Mouse (Mus musculus) gastrocnemius, postnatal 4 days (tissue): Measurements from ENCODE around the gene Brd7. TPM values are rescaled to one million over a fixed set of nuclear protein-coding genes. Genes with fewer than 3 reads are reported as not detected.

Source experiments
- DNase-seq, 2 experiments: peaks; one replicate each; pipeline ENCODE4 v3.0.0; 2021 to 2022; ENCODE audit warnings: low spot score in 2 of 2, mixed read lengths in 2 of 2
- long read RNA-seq, 2 experiments: library from polyadenylated mRNA; stranded (forward); transcript quantifications; one replicate each; pipeline ENCODE4 v2.0.0; 2021
- total RNA-seq, 2 experiments: library from RNA; stranded (reverse); gene quantifications; 2 replicates each; pipeline ENCODE4 v1.2.3; 2021

The Brd7 gene
- 10 to 100 TPM; 71.1 to 71.9 TPM for total RNA-seq
- long read RNA-seq, experiment 1, transcript Brd7-201 (17 exons, 3,625 nt) = major isoform, 94 of 123 reads
- long read RNA-seq, experiment 1, partial matches to known transcripts = 7 of 123 reads
- long read RNA-seq, experiment 1, other reads (novel, unspliced or antisense) = 22 of 123 reads
- long read RNA-seq, experiment 2, transcript Brd7-201 (17 exons, 3,625 nt) = major isoform, 85 of 117 reads
- long read RNA-seq, experiment 2, partial matches to known transcripts = 15 of 117 reads
- long read RNA-seq, experiment 2, other reads (novel, unspliced or antisense) = 17 of 117 reads

GRCm38 (mm10) chr8:88361708-88362428 is at the start of gene Brd7:
Brd7 (minus strand) TSS chr8:88362194.
- DNase-seq = peak; percentile 87

DNA sequence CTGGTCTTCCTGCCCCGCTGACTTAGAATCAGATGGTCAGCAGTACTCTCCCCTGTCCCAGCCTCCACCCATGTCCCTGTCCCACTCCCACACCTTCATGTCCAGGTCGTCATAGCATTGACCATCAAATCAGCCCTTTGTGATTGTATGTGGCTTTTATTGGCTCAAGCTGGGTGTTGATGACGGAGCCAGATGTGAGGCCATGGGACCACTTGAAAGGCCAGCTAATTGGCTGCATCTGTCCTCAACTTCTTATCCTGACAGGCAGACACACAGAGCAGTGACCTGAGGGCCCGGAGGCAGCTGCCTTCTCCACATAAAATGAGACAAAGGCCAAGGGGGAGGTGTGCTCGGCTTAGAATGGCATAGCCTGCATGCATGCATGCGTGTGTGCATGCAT is 49.5 kb upstream of the Brd7 start:
- no peak for DNase-seq

- no peak for DNase-seq
These were observed 47.5 kb upstream of the Brd7 start for GRCm38 (mm10) chr8:88409401-88409940.

- DNase-seq = no peak
These were observed 45.7 kb upstream of the Brd7 start for GRCm38 (mm10) chr8:88407716-88408115.

GRCm38 (mm10) chr8:88398060-88398459 is 36.1 kb upstream of the Brd7 start:
- DNase-seq = no peak

GRCm38 (mm10) chr8:88393298-88393697 is 31.3 kb upstream of the Brd7 start:
- DNase-seq = no peak

DNA sequence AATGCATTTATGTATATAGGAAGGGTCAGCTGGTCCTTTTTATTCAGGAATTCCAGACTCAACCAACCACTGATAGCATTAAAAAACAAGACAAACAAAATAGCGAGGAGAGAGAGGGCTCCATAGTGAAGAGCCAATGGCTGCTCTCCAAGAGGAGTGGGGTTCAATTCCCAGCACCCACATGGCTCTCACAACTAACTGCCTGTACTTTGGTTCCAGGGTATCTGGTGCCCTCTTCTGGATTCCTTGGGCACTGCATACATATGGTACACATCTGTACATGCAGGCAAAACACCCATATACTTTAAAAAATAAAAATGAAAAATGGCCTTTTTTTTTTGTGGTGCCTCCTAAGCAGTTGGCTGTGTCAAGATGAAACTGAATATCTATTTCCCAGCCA is 28.8 kb upstream of the Brd7 start:
- DNase-seq = no peak

- DNase-seq = no peak
These were observed 26.8 kb upstream of the Brd7 start for GRCm38 (mm10) chr8:88388691-88389239.

DNA sequence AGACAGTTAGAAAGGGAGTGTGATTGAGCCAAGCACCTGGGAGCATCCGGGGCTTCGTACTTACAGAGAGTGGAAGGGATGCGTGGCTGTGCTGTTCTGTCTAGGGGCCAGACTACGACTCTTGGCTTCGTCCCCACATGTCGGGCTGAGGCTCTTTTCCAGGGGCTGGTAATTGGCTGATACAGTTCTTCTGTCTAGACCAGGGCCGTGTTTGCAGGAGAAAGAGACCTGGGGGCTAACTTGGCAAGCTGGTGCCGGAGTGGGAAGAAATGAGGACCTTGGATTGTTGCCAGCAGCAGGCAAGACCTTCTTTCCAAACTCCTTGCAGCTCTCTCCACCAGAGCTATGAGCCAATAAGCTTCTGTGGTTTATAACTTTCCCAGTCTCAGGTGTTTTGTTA is 25.9 kb upstream of the Brd7 start:
- no peak for DNase-seq

DNA sequence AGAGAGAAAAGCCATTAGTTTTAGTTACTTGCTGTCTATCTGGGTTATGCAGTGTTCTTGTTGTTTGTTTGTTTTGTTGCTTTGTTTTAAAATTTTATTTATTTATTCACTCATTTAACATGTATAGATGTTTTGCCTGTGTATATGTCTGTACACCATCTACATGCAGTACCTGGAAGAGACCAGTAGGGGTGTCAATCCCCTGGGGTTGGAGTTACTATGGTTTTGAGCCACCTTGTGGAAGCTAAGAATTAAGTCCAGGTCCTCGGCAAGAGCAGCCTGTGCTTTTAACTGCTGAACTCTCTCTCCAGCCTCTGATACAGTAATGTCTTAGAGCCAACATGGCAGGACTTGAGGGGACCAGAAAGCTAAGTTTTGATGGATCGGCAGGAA is 21.2 kb upstream of the Brd7 start:
- no peak for DNase-seq

DNA sequence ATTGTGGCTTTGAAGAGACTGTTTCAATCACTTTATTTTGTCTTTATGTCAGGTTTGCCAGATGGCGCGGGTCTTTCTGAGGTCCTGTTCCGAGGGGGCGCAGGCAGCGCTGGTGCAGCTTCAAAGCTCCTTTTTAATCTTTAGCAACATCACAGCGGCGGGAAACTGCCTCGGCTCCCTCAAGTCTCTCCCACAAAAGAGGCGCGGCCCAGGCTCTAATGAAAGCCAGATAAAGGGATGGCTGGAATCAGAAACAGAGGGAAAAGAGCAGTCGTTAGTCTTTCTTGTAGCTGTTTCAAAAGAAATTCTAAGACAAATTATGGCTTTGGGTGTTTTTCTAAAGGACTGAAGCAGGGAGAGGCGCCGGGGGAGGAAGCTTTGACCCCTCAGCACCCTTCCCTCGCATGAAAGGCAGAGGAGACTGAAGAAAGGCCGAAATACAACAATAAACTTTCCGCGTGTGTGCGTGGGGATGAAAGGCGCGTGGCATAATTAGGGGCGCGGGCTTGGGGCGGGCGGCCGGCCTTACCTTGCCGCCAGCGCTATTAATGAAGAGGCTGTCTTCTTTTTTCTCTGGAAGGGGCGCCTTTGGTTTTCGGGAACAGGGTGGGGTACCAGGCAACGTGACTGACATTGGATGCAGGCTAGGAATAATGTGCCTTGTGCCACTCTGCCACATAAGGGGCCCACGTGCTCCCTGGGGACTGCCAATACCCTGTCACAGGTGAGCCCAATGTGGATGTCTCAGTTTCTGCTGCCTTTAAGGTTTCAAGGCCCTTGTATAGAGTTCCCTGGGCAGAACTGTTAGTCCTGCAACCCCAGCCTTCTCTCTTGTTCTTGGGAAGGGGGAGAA is 20.5 kb upstream of the Brd7 start:
- DNase-seq = no peak

- DNase-seq = no peak
These were observed 18.5 kb upstream of the Brd7 start for GRCm38 (mm10) chr8:88380497-88380896.

GRCm38 (mm10) chr8:88376836-88377582 is 15.0 kb upstream of the Brd7 start:
- DNase-seq = peak; percentile 39 to 62

DNA sequence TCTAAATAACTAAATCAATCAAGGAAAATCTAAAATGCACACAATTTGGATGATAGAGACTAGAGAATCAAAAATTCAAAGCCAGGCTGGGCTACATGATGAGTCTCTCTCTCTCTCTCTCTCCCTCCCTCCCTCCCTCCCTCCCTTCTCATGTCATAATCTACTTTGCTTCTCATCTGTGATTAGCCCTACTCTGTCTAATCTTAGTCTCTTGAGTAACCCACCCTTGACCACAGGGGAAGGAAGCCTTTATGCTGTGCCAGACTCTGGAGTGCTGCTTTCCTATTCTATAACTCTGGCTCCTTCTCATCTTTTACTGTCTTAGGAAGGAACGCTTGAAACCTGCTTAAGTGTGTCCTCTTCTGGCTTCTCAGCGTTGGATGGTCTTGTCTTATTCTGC is 9.5 kb upstream of the Brd7 start:
- no peak for DNase-seq

DNA sequence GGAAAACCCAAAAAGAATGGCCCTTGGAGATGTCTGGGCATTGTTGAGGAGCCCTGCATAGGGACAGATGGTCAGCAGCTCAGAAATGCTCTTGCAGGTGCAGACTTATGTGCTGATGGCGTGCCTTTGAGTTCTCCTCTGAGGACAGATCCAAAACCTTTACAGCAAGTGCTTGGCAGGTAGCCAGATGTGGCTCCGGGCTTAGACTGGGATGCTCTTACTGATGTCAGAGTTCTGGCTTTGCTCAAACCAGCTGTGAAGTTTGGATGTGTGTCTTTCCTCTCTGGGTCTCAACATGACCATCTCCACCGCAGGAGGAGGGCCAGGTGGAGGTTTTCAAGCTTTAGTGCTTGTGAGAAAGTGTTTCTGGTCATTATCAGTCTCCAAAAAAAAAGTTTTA is 7.8 kb upstream of the Brd7 start:
- DNase-seq = peak in 1 of 2 experiments; percentile 42

DNA sequence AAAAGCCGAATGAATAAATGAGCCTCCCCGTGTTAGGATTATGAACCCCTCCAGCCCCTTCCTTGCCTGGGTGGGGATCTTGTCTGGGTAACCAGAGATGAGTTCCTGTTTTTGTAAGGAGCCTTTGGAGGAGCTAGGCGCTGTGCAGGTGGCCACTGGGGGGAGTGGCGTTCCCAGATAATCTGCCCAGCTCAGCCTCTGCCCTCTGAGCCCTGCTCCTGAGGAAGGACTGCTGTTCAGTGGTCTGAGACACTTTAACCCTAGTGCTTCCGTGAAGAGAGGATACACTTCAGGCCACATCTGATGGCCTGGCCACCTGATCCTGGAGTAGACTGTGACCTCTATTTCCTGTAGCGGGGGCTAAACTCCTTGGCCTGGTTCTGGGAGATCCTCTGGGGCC is 7.2 kb upstream of the Brd7 start:
- no peak for DNase-seq

- DNase-seq = no peak
These were observed 604 bp upstream of the Brd7 start for GRCm38 (mm10) chr8:88362446-88363150.

DNA sequence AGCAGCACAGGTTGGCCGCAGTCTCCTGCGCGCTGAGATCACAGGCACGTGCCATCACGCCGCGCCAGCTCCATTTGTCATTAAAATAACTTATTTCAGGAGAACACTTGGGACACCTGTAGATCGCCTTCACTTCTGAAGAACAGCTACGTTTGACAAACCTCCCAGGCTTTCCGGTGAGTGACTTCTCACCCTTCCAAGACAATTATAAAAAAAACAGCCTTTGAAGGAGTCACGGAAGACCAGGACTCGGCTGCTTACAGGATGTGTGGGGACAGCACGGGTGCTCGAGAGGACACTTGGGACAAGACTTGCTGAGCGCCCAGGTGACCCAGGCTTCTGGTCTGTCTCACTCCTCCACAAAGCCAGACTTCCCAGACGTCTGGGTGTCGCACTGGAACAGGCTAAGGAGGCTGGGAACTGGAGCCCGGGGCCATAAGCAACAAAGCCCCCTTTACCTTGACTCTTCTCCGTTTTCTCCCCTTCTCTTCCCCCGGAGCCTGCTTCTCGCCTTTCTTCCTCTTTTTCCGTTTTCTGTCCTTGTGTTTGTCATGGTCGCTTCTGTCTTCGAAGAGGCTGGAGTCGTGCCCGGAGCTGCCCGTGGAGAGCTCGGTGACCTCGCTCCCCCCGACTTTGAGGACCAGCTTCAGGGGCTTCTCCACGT is 818 bp downstream of the Brd7 start:
- DNase-seq = no peak

GRCm38 (mm10) chr8:88359959-88360358 is 2.0 kb downstream of the Brd7 start:
- no peak for DNase-seq
